Mouse (Mus musculus) left cerebral cortex, postnatal 36 days (tissue): ENCODE measurements around the gene Gmpr2. TPM values are rescaled to one million over a fixed set of nuclear protein-coding genes. Genes with fewer than 3 reads are reported as not detected.

ENCODE experiments used
- DNase-seq, 2 experiments: peaks; one replicate each; pipeline ENCODE4 v3.0.0; 2021 to 2022; ENCODE audit warnings: low spot score in 2 of 2, mixed read lengths in 1 of 2
- intact Hi-C: fragments of 180-260 bp; cut with DNase I; formaldehyde crosslinking; loops from one replicate; pipeline ENCODE4 v1.15.1; 2025
- total RNA-seq, 2 experiments: library from RNA; stranded (reverse); gene quantifications; 2 replicates each; pipeline ENCODE4 v1.2.3; 2021

Gene Gmpr2
- 10 to 100 TPM; 20.6 to 24.9 TPM for total RNA-seq

- intact Hi-C loops: no loop called here
- DNase-seq: peak; percentile 94 to 96
Measured at GRCm38 (mm10) chr14:55671833-55672740, at the start of gene Gmpr2, which contains the start of gene Nedd8. Gene Gmpr2, plus strand, starts transcription at chr14:55671941. Gene Nedd8, minus strand, starts transcription at chr14:55672124.

- intact Hi-C loops: no loop called here
- DNase-seq: no peak
Measured at GRCm38 (mm10) chr14:55628077-55628827, 43.5 kb upstream of the Gmpr2 start.

GRCm38 (mm10) chr14:55629312-55629711 is 42.4 kb upstream of the Gmpr2 start:
- intact Hi-C loops: no loop called here
- no peak for DNase-seq

- intact Hi-C loops: no loop called here
- DNase-seq: peak in 1 of 2 experiments; percentile 17
Measured at GRCm38 (mm10) chr14:55634874-55635522, 36.7 kb upstream of the Gmpr2 start.

- DNase-seq: peak; percentile 90
Measured at GRCm38 (mm10) chr14:55635523-55636007, 36.2 kb upstream of the Gmpr2 start, which contains the start of gene Ipo4. Gene Ipo4, minus strand, starts transcription at chr14:55635957.

GRCm38 (mm10) chr14:55637795-55638194 is 33.9 kb upstream of the Gmpr2 start, which contains the start of gene Gm49378:
Gene Gm49378, minus strand, starts transcription at chr14:55637895.
- intact Hi-C loops: no loop called here
- no peak for DNase-seq

More at GRCm38 (mm10) chr14:55635523-55636007, 36.2 kb upstream of the Gmpr2 start, which contains the start of gene Ipo4:
- intact Hi-C loops: no loop called here

GRCm38 (mm10) chr14:55640816-55641215 is 30.9 kb upstream of the Gmpr2 start:
- intact Hi-C loops: no loop called here

GRCm38 (mm10) chr14:55641291-55641690 is 30.4 kb upstream of the Gmpr2 start:
- intact Hi-C loops: no loop called here
- DNase-seq: no peak

More at GRCm38 (mm10) chr14:55640816-55641215, 30.9 kb upstream of the Gmpr2 start:
- no peak for DNase-seq

GRCm38 (mm10) chr14:55642679-55643059 is 29.1 kb upstream of the Gmpr2 start:
- intact Hi-C loops: no loop called here

GRCm38 (mm10) chr14:55643060-55643907 is 28.5 kb upstream of the Gmpr2 start, which contains the start of gene Tm9sf1:
Gene Tm9sf1, minus strand, starts transcription at chr14:55643806.
- DNase-seq: peak; percentile 93 to 94
- intact Hi-C loops: no loop called here

More at GRCm38 (mm10) chr14:55642679-55643059, 29.1 kb upstream of the Gmpr2 start:
- DNase-seq: no peak

GRCm38 (mm10) chr14:55644261-55644888 is 27.4 kb upstream of the Gmpr2 start:
- intact Hi-C loops: no loop called here
- no peak for DNase-seq

GRCm38 (mm10) chr14:55649884-55650283 is 21.9 kb upstream of the Gmpr2 start, which contains the start of gene Tssk4:
Gene Tssk4, plus strand, starts transcription at chr14:55650184.
- DNase-seq: no peak
- intact Hi-C loops: no loop called here

GRCm38 (mm10) chr14:55651528-55651927 is 20.2 kb upstream of the Gmpr2 start:
- no peak for DNase-seq
- intact Hi-C loops: no loop called here

GRCm38 (mm10) chr14:55656935-55657334 is 14.8 kb upstream of the Gmpr2 start:
- intact Hi-C loops: no loop called here
- no peak for DNase-seq

- intact Hi-C loops: no loop called here
Measured at GRCm38 (mm10) chr14:55658011-55658410, 13.7 kb upstream of the Gmpr2 start.

GRCm38 (mm10) chr14:55659960-55660573 is 11.7 kb upstream of the Gmpr2 start, which contains the start of gene Mdp1:
Gene Mdp1, minus strand, starts transcription at chr14:55660508.
- DNase-seq: peak; percentile 84 to 86
- intact Hi-C loops: no loop called here

More at GRCm38 (mm10) chr14:55658011-55658410, 13.7 kb upstream of the Gmpr2 start:
- DNase-seq: no peak

- no peak for DNase-seq
- intact Hi-C loops: no loop called here
Measured at GRCm38 (mm10) chr14:55660636-55661035, 11.1 kb upstream of the Gmpr2 start.

GRCm38 (mm10) chr14:55671486-55671832 is 282 bp upstream of the Gmpr2 start:
- DNase-seq: no peak
- intact Hi-C loops: no loop called here
